22 mouse cellular contexts compared by ENCODE assay signal in the genomic region with DNA sequence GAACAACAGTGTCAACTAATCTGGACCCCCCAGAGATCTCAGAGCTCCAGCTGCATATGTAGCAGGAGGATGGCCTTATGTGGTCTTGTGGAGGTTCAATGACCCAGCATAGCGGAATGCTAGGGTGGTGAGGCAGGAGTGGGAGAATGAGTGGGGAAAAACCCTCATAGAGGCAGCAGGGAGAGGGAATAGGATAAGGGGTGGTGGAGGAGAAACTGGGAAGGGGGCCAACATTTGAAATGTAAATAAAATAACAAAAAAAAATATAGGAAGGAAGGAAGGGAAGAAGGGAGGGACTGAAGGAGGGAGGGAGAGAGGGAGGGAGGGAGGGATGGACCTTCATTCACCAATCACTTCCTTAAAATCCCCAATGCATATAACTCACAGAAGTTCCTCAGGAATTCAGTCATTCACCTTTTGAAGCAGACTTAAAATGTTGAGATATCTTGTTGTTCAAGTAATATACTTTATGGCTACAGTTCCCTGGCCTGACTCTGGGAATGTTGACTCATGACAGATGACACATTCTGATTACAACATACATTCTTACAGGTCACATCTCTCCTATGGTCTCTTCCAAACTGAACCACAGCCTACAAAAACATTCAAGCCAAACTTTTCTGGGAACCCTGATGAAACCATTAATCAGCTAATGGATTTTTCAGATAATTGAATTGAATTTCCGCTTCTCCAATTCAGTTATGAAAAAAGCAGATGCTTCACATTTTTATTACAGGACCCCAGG.
DNase-seq lines count a peak whose midpoint lies in the region; ATAC-seq and TF ChIP-seq lines count a peak whose summit lies in the region.
"Had no signal": no experiment of that assay in that cellular context is flagged by ENCODE, and none has a peak within 500 bp of the region (broad histone marks: within the 10 kb centered on the region; RNA-seq: fewer than 3 reads in every experiment).

No protein-coding gene starts in this region.

- no peak for TF ChIP-seq CTCF in C2C12 (IDR thresholded peaks at IDR 0.05; ENCODE audit: control insufficient read depth, insufficient read depth, insufficient read length)
- no peak for TF ChIP-seq CTCF in gastrocnemius, adult 2 months (IDR thresholded peaks at IDR 0.05)

- no peaks in the 10 kb centered on the region for H3K79me2 ChIP-seq in C2C12 (ENCODE audit: control insufficient read depth, insufficient read depth)

- intact Hi-C loops in gastrocnemius, adult 2 months (cut with DNase I), result no loop called here

- no peak overlapping the region for H3K27ac ChIP-seq in gastrocnemius, adult 2 months
- H3K27ac ChIP-seq: embryonic facial prominence, embryonic 12.5 days; forebrain, embryonic 13.5 days; heart, embryonic 10.5 days; hindbrain, embryonic 12.5 days had no signal

- peak; percentile 1 for DNase-seq in adrenal gland, adult 8-10 months
- no peak for DNase-seq in adrenal gland, postnatal 14 days
- DNase-seq in 3134 (ENCODE audit: extremely low read depth, insufficient read length, low spot score) (peak; percentile 39), adipocyte (ENCODE audit: low spot score) (peak; percentile 12)
- DNase-seq in gastrocnemius, adult 2 months, result no peak
- no peak for DNase-seq in ovary, postnatal 36 days (ENCODE audit: low spot score)
- DNase-seq: B cell, adult 2 months; cerebellum, adult 11-12 months; cerebellum, adult 9-10 months; cerebellum, postnatal 25 days; gastrocnemius, postnatal 36 days; heart, adult 18-20 months; heart, postnatal 10 days; heart, postnatal 4 days; kidney, adult 18-20 months had no signal

- H3K27me3 ChIP-seq in C2C12 (ENCODE audit: control insufficient read depth, insufficient read depth, insufficient read length), result no peaks in the 10 kb centered on the region
- H3K27me3 ChIP-seq: embryonic facial prominence, embryonic 12.5 days; forebrain, embryonic 13.5 days; hindbrain, embryonic 12.5 days had no signal

- no peak overlapping the region for H3K4me3 ChIP-seq in C2C12 (ENCODE audit: insufficient read depth, poor library complexity, severe bottlenecking)
- no peak overlapping the region for H3K4me3 ChIP-seq in gastrocnemius, adult 2 months
- H3K4me3 ChIP-seq: embryonic facial prominence, embryonic 12.5 days; forebrain, embryonic 13.5 days; heart, embryonic 10.5 days; hindbrain, embryonic 12.5 days had no signal

- ATAC-seq in inflammation-experienced regulatory T-cells, adult 6 months, result no peak
- ATAC-seq: forebrain, embryonic 13.5 days; hindbrain, embryonic 16.5 days had no signal

- no peaks in the 10 kb centered on the region for H3K36me3 ChIP-seq in C2C12 (ENCODE audit: control insufficient read depth, insufficient read depth)
- H3K36me3 ChIP-seq: embryonic facial prominence, embryonic 12.5 days; heart, embryonic 10.5 days; hindbrain, embryonic 12.5 days had no signal

- H3ac ChIP-seq in C2C12 (ENCODE audit: control insufficient read depth, insufficient read length, low read depth), result no peak overlapping the region

- H3K79me3 ChIP-seq in C2C12 (ENCODE audit: low read depth), result no peaks in the 10 kb centered on the region

TF ChIP-seq in C2C12, 6 proteins besides CTCF, POLR2A, EP300 and RAD21:
- TF ChIP-seq CEBPB (IDR thresholded peaks at IDR 0.05; ENCODE audit: low read depth), result peak; percentile 71
- TF ChIP-seq MAX (IDR thresholded peaks at IDR 0.05), result no peak
- no peak for TF ChIP-seq MYOG (IDR thresholded peaks at IDR 0.05; ENCODE audit: control insufficient read depth, extremely low read depth, insufficient read length)
- no peak for TF ChIP-seq FOSL1 (IDR thresholded peaks at IDR 0.05; ENCODE audit: insufficient read depth, low read length, poor library complexity, severe bottlenecking)
- no peak for TF ChIP-seq MYOD1 (IDR thresholded peaks at IDR 0.05; ENCODE audit: control insufficient read depth, insufficient read length, low read depth)
- TF ChIP-seq USF1 (IDR thresholded peaks at IDR 0.05; ENCODE audit: low read depth), result no peak

Comparison
In these comparisons a context has a peak if more than half of its experiments do, and no peak if none do; other contexts are left out.
1. DNase-seq: peak in adrenal gland, adult 8-10 months (single experiment), 3134 (single experiment) and adipocyte (single experiment); none in adrenal gland, postnatal 14 days (single experiment), gastrocnemius, adult 2 months (single experiment) and ovary, postnatal 36 days (single experiment).